Mouse (Mus musculus) liver (tissue): ENCODE data around the gene Vmn2r61.

ENCODE experiments used
- DNase-seq: peaks from one replicate; pipeline ENCODE4 v3.0.0-alpha.2; 2020; ENCODE audit warnings: mixed read lengths

Gene Vmn2r61

DNA sequence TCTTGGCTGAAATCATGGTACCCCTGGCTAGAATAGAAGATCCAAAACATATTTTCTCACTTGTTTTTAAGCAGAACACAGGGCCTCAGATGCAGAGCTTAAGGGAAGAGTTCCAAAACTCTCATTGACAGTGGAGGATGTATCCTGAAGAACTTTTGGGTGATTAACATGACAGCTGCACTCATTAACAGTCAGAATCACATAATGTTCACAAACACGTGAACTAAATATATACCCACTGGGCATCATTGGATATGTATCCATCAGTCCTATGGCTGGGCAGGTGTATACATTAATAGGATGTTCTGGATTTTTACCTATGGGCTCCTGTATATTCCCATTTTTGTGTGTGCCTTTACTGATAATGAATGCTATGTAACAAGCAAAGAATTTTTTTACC is at the start of gene Vmn2r61:
Vmn2r61 (plus strand) TSS at position 301 of the 400 bp plus-strand sequence.
- no peak for DNase-seq
